Mouse (Mus musculus): ENCODE results near the gene Dock9.

Dock9 gene

GRCm38 (mm10) chr14:121565930-121566329 is 231.7 kb downstream of the Dock9 start:
- no peak for DNase-seq

DNA sequence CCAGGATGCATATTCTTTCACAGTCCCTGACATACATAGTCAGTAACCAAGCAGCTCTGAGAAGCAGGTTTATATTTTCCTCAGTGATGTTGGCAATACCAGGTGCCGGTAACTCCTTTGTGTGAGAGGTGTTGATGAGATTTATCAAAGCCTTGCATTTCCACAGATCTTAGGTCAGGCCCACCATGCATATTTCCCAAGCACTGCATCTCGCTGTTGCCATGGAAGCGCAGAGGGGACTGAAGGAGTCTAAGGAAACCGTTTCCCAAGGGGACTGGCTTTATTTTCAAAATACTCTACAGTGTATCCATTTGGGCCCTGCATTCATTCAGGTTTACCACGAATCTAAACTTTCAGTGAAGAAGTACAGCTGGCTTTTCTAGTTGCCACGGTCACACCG is 233.0 kb downstream of the Dock9 start:
- no peak for DNase-seq

- DNase-seq = no peak
These were observed 233.7 kb downstream of the Dock9 start for GRCm38 (mm10) chr14:121563954-121564353.

GRCm38 (mm10) chr14:121559026-121559425 is 238.6 kb downstream of the Dock9 start:
- no peak for DNase-seq

- DNase-seq = no peak
These were observed 241.0 kb downstream of the Dock9 start for GRCm38 (mm10) chr14:121556401-121557315.

GRCm38 (mm10) chr14:121553785-121554184 is 243.9 kb downstream of the Dock9 start:
- DNase-seq = no peak

DNA sequence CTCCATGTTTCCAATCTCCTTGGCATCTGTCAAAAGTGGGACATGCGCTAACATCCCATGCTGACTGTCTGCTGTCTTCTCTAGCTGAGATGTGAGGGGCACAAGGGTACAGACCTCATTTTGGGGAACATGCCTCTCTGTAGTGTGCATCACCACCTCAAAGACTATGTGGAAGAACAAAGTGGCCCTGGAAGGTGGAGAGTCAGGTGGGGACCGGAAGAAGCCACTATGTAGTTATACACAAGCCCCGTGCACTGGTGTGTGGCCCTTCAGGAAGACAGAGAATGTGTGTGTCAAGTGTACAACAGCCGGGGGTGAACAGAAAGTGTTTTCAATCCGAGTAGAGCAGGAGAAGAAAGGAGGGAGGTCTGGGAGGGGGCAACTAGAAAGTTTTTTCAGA is 245.1 kb downstream of the Dock9 start:
- no peak for DNase-seq

GRCm38 (mm10) chr14:121549834-121550233 is 247.8 kb downstream of the Dock9 start:
- no peak for DNase-seq

- no peak for DNase-seq
These were observed 249.9 kb downstream of the Dock9 start for GRCm38 (mm10) chr14:121547745-121548144.

GRCm38 (mm10) chr14:121546621-121547020 is 251.0 kb downstream of the Dock9 start:
- no peak for DNase-seq

DNA sequence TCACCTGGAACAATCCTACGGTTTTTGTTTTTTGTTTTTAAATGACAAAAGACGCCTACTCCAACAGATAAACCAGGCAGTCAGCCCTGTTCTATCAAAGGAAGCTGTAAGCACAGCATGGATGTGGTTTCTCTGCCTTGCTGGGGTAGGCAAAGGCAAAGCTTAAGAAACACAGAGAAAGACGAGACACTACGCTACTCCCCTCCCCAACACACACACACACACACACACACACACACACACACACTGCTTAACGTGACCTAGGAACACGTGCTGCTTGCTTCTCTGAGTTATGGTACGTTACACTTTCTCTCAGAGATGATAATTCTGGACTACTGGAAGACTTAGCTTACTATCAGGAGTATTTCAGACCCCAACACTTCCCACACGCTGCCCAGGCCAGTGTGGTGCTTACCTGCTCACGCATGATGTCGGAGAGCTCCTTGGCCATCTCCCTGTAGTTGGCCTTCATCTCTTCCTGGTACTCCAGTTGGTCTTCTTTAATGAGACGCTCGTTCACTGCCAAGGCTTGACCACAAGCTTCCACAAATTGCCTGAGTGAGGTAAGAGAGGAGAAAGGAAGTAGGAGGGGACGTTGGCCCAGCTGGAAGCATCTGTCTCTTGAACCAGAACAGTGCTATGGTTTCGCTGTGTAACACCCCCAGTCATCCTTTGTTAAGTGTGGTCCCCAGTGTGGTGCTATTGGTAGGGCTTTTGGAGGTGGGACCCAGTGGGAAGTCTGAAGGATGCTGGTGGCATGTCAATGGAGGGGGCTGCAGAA is 251.9 kb downstream of the Dock9 start:
- DNase-seq = no peak

- DNase-seq = no peak
These were observed 256.4 kb downstream of the Dock9 start for GRCm38 (mm10) chr14:121541262-121541661.

- DNase-seq = no peak
These were observed 263.1 kb downstream of the Dock9 start for GRCm38 (mm10) chr14:121534501-121534900.

DNA sequence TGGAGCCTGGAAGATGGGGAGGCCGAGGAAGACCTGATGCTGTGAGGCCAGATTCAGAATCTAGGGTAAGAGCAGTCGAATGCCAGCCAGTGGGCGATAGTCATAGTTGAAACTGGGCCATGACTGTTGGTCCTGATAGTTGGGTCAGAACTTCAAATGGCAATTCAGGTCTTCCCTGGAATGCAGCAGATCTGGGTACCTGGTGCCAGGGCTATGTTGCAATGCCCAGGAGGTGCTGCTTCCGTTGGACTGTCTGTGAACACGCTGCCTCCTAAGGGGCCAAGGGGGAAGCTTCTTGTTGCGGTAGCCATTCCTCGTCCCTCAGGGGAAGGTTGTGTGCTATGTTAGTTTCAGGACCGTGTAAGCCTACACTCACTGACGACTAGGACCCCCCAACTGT is 266.8 kb downstream of the Dock9 start:
- DNase-seq = no peak

DNA sequence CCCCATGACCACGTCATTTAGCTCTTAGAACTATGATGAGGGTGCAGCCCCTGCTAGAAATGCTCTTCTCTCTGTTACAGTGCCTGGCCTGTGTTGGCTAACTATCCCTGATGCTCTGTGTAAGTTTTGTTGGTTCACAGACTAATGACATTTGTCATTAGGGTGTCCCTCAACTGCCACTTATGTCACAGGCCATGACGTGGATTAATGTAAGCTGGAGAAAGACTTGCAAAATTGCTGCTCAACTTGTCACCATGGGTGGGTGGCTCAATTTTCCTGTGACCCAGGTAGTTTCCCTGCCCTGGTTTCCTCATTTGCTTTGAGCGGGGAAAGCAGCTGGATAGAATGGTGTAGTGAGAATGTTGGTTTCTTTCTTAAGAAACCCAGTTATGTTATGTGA is 269.8 kb downstream of the Dock9 start:
- no peak for DNase-seq

DNA sequence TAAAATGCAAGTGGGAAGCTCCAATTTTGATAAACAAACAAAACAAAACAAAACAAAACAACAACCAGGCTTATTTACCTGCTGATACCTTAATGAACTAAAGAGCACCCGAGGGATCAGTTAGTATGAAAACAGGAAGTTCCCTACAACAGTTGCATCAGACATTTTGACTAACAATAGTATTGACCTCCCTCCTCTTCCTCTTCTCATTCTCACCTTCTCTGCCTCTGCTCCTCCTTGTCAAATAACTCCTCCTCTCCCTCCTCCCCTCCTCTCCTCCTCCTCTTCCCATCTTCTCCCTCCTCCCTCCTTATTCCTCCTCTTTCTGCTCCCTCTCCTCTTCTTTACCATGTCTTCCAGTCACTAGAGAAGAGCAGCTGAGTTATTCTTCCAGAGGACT is 270.4 kb downstream of the Dock9 start:
- no peak for DNase-seq

DNA sequence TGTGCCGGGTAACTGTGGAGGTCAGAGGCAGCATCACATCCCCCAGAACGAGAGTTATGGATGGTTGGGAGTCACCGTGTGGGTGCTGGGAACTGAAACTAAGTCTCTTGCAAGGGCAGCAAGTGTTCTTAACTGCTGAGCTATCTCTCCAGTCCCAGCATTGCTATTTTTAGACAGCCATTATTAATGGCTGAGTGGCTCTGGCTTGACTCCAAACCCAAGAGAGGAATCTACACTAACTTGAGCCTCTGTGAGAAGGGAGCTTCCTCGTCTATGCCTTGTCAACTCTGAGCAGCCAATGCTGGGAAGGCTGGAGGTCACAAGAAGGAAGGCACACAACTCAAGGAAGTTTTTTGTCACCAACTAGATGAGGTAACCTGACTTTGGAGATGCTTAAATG is 275.9 kb downstream of the Dock9 start:
- DNase-seq = no peak

- no peak for DNase-seq
These were observed 280.8 kb downstream of the Dock9 start for GRCm38 (mm10) chr14:121516881-121517280.

DNA sequence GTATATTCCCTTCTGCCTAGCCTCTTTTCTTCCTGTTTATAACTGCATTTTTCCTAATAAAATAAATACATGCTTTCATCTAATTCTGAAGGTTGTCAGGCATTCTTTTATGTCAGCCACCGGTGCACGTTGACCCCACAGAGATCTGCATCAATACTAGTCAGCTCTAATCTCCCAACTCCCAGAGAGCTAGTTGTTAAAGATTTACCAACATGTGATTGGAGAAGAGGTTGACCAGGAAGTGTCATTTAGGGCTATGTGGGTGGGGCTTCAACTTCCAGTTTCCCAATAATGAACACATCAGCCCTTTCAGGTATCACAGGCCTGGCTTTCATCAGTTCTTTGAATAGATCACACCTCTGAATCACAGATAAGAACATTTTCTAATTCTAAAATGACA is 288.7 kb downstream of the Dock9 start:
- no peak for DNase-seq

GRCm38 (mm10) chr14:121506336-121506735 is 291.3 kb downstream of the Dock9 start:
- no peak for DNase-seq

DNA sequence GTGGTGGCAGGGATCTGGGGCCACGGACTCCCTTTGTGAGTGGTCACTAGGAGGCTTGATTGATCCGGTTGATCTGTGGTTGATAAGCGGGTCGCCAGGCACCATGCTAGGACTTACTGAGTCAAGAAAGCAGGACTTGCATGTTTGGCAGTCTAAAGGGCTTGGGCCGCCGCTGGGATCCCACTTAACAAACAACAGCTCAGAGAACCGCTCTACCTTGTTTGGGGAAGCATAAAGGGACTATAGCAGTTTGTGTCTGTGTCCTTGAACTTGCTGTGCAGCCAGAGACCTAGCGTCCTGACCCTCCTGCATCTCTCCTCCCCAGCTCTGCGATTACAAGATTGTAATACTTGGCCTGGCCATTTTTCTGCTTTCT is 292.2 kb downstream of the Dock9 start:
- DNase-seq = no peak

DNA sequence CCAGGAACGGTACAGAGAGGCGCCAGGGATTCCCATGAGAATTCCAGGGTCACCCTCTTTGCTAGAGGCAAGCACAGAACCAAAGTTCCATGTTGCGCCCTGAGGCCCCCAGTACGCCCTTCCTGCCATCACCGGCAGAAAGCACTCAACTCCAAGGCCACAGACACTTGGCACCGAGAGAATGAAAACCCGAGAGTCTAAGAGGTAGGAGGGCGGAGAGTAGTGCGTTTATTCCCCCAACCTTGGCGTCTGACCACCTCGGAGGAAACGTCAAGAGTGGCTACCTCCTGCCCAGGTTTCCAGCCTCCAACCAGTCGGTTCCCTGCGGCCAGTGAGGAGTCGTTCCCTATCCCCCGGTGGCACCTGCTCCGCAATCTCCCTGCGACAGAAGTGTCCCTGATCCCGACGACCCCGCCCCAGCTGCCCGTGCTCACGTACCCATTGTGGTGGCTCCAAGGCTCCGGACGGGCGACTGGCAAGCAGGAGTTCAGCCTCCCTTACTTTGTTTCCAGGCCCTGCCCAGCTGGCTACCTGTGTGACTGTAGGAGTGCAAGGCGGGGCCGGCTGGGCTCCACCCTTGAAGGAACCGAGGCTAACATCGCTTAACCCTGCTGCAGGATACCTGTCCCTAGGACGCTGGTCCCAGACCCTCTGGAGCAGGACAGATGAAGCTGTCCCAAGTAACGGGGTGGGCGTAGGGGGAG is 292.7 kb downstream of the Dock9 start, which contains the start of gene Slc15a1:
Gene Slc15a1, minus strand, starts transcription at position 472 of the 704 bp plus-strand sequence.
- DNase-seq = no peak

DNA sequence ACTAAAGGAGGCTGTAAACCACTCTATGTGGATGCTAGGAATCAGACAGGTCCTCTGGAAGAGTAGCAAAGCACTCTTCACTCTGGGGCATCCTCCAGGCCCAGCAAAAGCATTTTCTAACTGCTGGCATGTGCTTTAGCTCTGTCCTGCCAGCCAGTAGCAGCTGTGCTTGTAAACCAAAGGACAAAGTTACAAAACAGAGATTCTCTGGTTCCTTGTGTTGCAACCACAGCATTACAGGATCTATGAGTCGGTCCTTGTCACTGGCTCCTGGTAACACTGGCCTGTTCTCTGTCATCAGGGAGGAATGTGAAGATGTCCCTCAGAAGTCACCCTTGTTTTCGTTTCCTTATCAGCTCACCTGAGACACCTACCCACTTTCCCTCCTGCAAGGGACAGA is 297.1 kb downstream of the Dock9 start:
- no peak for DNase-seq
